Mouse (Mus musculus) liver, embryonic 14.5 days (tissue): ENCODE results near the gene Cilp2.

Source experiments
- CTCF ChIP-seq: IDR thresholded peaks from 2 replicates; pipeline ENCODE4 v1.5.1; 2016; ENCODE audit warnings: antibody characterized with exemption, low read depth, control low read depth
- EP300 ChIP-seq: IDR thresholded peaks from 2 replicates; pipeline ENCODE4 v1.6.1; 2016; ENCODE audit warnings: antibody characterized with exemption, low read depth

GRCm38 (mm10) chr8:69933811-69934210, 46.3 kb upstream of the Cilp2 start:
- TF ChIP-seq CTCF: no peak
- no peak for TF ChIP-seq EP300
